Mouse (Mus musculus) ovary, adult 18-20 months (tissue): ENCODE results near the gene Kng2.
"Not testable (repeated sequence)": the region's sequence is repeated elsewhere in the genome, so short reads cannot be mapped to it uniquely, and the experiment has no call there.

Experiments used
- DNase-seq: peaks from one replicate; pipeline ENCODE4 v3.0.0; 2022; ENCODE audit warnings: low spot score, mixed read lengths

The Kng2 gene

DNA sequence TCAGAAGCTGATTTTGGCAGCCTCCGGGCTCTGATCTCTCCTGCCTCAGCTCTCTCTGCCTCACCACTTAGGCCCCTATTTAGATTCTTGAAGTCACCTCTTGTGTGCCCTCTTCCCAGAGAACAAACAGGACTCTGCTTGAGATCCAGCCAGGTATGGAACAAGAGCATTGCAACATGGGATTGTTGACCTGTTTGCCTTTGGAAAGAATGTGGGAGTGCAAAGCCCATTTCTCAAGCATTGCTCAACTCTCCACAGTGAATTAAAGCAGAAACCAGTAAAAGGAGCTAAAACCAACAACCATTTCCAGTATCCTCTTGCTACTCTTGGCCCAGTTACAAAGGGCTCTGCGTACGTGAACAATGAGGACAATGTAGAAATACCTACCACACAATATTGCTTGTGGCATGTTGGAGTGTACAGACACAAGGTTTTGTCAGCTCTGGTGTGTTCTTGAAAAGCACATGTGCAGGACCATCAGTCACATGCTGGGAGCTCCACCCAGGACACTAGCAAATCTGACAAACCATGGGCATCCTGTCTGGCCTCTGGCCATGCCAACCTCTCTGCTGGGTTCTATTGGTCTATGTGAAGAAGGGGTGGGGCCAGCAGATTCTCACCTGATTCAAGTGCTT, at the start of gene Kng2:
Gene Kng2, minus strand, starts transcription at position 517 of the 635 bp plus-strand sequence.
- DNase-seq = not testable (repeated sequence)

GRCm38 (mm10) chr16:23077516-23077915, 48.2 kb upstream of the Kng2 start:
- DNase-seq = not testable (repeated sequence)

DNA sequence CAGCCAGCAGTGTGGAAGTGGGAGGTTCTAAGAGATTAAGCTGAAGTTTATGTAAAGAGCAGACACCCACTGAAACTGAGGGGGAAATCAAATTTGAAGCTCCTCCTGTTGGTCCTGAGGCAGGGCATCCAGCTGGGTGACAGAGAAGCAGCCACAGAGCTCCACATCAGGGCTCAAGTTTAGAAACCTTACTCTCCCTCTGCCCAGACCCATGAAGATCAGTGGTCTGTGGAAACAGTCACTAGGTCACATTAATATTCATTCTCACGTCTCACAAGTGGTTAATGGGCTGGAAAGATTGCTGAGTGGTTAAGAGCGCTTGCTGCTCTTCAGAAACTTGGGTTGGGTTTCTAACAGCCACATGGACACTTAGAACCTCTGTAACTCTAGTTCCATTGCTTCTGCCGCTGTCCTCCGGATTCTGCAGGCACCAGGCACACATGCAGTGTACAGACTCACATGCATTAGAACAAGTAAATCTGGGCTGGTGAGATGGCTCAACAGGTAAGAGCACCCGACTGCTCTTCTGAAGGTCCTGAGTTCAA, 31.6 kb upstream of the Kng2 start:
- not testable (repeated sequence) for DNase-seq

DNA sequence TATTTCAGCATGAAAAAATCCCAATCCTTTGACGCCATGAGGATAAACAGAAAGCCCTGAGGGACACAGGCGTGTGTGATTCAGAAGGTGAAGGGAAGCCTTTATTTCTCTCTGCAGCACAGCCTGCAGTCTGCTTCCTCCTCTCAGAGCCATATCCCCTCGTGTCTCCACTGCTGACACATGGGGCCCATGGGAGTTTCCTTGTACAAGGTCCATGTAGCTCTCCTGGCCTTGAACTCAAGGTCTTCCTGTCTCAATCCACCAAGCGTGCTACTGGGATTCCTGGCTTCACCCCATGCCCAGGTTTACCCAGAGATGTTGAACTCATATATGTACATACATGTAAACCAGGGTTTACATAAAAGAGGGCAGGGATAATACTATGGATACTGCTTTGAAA, 30.3 kb upstream of the Kng2 start:
- not testable (repeated sequence) for DNase-seq

- DNase-seq = not testable (repeated sequence)
These were observed 28.6 kb upstream of the Kng2 start, which contains the start of gene Kng1 for GRCm38 (mm10) chr16:23057668-23058447. TSS of gene Kng1 (plus strand) at chr16:23057865.

DNA sequence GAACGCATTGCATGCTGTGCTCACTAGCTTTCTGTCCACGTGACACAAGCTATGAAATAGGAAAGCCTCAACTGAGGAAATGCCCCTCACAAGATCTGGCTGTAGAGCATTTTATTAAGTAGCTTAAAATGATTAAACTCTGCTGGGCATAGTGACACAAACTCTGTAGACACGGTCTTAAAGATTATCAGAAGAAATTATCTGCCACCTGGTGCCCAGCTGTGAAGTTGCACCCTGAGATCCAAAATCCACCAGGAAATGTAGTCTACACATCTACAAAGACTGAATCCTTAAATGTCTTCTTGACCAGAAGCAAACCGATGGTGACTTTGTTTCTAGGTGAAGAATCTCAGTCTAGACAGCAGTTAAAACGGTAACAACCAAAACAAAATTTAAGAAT, 17.0 kb upstream of the Kng2 start:
- DNase-seq = no peak

DNA sequence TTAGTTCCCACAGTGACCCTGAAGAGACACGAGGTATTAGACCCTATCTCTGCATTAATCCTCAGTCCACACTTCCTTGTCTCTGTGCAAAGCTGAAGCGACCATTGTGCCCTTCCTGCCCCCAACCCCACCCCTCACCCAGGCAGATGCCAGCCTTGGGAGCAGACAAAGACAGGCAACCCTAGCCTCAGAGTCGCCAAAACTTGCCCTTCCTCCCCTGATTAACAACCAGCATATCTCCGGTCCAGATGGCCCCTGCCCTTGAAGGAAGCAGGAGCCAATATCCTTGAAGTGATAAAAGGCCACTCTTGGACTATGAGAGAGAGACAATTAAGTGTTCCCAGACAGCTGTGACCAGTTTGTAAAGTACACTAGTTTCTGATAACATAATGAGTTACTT, 11.6 kb upstream of the Kng2 start:
- peak; percentile 55 for DNase-seq

GRCm38 (mm10) chr16:23039281-23039680, 10.0 kb upstream of the Kng2 start:
- DNase-seq = no peak

GRCm38 (mm10) chr16:23037744-23038143, 8.5 kb upstream of the Kng2 start:
- DNase-seq = no peak

- no peak for DNase-seq
These were observed 4.4 kb upstream of the Kng2 start for GRCm38 (mm10) chr16:23033673-23034072.

- DNase-seq = no peak
These were observed 1.6 kb upstream of the Kng2 start for GRCm38 (mm10) chr16:23030673-23031435.

- not testable (repeated sequence) for DNase-seq
These were observed 1.9 kb downstream of the Kng2 start for GRCm38 (mm10) chr16:23027341-23027740.

DNA sequence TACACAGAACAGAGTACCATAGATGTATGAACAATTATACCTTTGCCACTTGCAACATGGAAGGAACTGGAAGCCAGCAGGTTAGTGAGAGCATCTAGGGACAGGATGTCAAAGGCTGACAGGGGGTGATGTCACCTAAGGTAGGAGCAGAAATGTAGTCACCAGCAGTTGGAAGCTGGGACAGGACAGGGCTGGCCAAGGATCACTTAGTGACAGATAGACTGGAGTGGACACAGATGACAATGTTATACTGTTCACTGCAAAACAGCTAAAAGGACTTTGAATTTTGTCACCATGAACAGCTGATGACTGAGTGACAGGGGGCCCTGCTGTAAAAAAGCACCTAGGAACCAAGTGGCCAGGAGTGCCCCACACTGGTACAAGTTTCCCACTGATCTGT, 2.7 kb downstream of the Kng2 start:
- DNase-seq = no peak

GRCm38 (mm10) chr16:23025111-23025510, 4.2 kb downstream of the Kng2 start:
- DNase-seq = no peak

- DNase-seq = not testable (repeated sequence)
These were observed 8.7 kb downstream of the Kng2 start for GRCm38 (mm10) chr16:23020571-23020970.

- DNase-seq = not testable (repeated sequence)
These were observed 14.6 kb downstream of the Kng2 start for GRCm38 (mm10) chr16:23014645-23015044.

DNA sequence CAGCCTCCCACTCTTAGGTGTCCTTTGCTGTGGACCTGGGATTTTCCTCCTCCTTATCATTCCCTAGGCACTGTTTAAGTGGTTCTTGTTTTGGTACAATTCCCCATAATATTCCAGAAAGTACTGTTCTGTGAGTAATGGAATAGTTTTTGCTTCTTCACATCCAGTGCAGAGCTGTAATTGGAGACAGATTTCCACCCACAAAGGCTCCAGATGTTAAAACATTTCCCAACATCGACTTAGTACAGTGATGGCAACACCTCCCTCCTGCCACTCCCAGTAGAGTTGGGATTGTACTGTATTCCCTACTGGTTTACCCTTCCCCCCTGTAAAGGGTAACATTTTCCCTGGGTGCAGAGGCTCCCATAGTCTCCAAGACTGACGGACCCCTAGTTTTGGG, 15.5 kb downstream of the Kng2 start:
- DNase-seq = not testable (repeated sequence)

DNA sequence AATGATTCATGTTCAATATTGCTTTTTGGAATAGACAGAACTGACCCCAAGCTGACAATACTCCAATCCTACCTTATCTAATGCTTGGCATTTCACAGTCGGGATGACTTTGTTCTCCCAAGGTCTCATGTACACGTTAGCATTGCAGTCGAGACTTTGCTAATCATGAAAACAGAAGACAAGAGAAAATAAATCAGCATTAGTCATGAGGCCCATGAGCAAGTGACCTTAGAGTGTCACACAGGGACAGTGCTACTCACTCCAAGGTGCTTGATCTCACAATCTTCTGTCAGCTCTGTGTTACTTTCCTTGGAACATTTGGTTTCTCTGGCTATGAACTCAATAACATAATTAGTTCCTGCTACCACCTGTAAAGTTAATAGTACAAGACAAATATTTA, 32.3 kb downstream of the Kng2 start:
- not testable (repeated sequence) for DNase-seq

DNA sequence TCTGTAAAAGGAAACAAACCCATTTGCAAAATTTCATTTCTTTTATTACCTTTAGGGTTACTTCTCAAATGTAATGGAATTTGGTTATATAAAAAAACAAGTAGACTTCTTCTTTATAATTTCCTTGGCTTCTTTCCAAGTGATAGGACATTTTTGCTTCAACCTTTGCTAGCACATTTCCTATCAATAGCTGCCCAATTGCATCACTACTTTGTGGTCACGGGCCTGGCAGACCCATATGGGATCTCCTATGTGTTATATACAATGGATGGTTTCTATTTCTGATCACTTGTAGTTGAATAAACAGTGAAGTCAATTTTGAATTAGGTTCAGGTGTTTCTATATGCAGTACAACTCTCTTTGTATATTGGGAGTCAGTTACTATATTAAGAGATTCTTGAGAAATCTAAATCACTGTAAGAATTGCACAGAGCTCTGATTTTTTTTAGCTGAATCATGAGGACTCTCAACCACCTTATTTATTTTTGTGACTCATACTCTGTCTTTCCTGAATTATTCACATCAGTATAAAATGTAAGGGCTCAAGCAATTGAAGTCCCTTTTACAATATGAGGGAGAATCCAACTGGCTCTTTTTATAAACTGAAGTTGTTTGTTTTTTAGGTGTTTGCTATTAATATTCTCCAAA, 61.8 kb downstream of the Kng2 start:
- no peak for DNase-seq

- no peak for DNase-seq
These were observed 66.0 kb downstream of the Kng2 start for GRCm38 (mm10) chr16:22963293-22963692.

- DNase-seq = no peak
These were observed 67.0 kb downstream of the Kng2 start for GRCm38 (mm10) chr16:22962256-22962655.

GRCm38 (mm10) chr16:22961073-22961472, 68.2 kb downstream of the Kng2 start:
- no peak for DNase-seq
